Mouse (Mus musculus) cerebellum, adult (tissue): ENCODE data around the gene Cbx6.

ENCODE experiments used
- ATAC-seq: cut with Nextera tagmentation; 2 replicates; pipeline ENCODE4 v1.9.2; 2017; ENCODE audit warnings: mild to moderate bottlenecking, moderate library complexity, mixed read lengths; ENCODE audit not compliant: insufficient number of reproducible peaks, low FRiP score, low TSS enrichment

Cbx6 gene

GRCm38 (mm10) chr15:79834130-79834880 is at the start of gene Cbx6, which contains the start of gene Npcd:
Gene Cbx6, minus strand, starts transcription at chr15:79834688.
Gene Npcd, minus strand, starts transcription at chr15:79834237.
- ATAC-seq, result peak; percentile 70

DNA sequence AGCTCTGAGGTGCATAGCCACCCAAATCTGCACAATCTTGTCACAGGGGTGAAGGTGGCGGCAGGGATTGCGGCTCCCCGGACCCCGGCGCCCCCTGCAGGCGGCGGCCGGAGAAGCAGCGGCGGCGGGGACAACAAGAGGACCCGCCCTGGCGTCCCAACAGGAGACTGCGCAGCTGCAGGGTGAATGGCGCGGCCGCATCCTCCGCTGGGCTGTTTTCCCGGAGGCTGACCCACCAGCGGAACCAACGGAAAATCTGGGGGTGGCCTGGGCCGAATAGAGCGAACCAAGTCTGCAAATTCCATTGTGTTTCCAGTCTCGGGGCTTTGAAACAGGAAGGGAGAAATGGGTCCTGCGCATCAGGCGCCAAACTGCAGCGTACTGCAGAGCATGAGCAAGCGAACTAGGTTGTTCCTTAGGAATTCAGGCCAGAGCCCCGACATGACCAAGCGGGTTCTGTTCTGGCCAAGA is 48.9 kb upstream of the Cbx6 start:
- ATAC-seq, result peak; percentile 95

- ATAC-seq, result peak; percentile 65; the same call in 1 of the 2 replicates
Measured at GRCm38 (mm10) chr15:79882623-79883267, 48.3 kb upstream of the Cbx6 start.

DNA sequence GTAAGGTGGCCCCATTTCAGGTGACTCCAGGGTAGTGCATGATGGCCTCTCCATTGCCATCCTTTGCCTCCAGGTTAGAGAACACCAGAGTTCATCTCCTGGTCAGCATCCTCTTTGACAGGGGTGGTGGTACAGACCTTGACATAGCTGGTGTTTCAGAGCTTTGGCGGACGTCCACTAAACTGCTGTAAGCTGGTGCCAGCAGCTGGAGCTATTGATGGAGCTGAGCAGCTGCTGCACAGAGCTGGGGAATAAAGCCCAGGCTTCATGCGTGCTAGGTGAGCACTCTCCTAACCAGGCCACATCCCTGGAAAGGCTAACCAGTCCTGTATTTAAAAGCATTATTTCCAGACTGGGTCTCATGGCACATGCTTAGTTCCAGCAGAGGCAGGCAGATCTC is 46.0 kb upstream of the Cbx6 start:
- ATAC-seq, result no peak

DNA sequence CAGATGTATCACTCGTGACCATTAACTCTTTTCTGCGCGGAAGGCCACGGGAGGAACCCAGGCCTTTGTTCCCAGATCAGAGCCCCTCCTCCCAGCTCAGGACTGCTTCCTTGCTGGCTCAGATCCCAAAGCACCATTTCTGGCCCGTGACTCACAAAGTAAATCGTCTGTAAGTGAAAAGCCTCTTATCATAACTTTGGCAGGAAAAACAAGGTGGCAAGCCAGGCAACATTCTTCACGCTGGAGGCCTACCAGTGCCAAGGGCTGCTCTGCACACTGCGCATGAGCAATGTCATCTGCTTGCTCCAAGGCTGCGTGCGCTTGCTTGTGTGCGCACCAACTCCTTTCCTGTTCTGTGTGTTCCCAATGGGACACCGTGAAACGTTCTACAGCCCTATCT is 44.8 kb upstream of the Cbx6 start:
- ATAC-seq, result no peak

DNA sequence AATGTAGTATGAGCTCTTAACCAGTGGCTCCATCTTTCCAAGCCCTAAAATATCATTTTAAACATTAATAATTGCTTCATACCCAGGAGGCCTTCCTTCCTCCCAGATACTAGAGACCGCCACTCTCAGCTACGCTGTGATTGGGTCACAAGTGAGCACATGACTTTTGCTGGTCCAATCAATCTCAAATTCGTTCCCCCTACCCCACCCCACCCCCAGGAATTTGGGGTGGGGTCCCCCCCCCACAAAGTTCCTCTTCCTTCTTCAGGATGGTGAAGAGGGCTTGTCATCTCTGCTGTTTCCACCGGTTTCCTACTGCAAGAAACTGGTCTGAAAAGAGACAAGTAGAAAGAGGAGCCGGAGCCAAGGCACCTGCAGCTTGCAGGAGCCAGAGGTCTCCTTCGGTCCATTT is 44.2 kb upstream of the Cbx6 start:
- no peak for ATAC-seq

DNA sequence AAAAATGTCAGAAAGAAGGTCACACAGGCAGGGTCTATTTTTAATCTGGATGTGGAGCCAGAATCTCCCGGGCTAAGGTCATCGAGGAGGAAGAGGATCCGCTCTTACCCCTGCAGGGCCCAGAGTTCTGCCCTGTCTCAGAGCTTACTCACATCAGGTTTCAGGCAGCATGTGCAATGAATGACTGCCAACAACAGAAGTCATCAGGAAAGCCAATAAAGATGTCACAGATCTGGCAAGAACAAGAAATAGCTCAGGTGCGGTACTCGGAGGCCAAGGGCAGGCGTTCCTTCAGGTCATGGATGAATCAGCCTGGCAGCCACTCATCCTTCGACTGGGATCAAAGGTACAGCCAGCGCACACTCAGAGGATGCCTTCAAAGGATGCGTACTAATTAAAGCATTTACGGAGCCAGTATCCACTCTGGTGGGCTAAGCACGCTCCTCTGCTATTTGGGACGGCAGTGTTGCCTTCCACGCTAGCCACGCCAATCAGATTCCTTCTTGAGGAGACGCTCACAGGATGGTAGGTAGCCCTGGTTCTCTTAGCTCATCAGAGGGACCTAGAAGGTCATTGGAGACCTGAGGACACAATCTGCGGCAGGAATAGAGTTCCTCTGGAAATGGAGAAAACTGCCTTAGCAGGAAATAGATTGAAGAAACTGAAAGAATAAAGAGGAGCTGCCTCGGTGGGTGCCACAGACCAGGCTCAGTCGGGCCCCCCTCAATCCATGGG is 40.9 kb upstream of the Cbx6 start:
- no peak for ATAC-seq

DNA sequence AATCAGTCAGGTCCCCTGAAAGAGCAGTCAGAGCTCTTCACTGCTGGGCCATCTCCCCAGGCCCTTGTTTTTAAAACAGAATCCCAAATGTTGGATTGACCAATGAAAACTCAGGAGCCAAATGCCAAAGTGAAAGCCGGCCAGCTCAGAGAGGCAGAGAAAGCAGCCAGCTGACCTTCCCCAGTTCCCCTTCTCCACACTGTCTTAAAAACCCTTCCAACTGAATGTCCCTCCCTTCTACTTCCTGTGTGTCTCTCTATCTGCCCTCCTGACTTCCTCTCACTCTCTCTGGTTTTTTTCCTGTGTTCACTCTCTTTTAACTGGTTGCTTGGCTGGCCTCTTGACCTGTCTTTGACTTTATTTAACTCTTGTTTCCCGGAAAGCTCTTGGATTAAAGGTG is 39.5 kb upstream of the Cbx6 start:
- no peak for ATAC-seq

DNA sequence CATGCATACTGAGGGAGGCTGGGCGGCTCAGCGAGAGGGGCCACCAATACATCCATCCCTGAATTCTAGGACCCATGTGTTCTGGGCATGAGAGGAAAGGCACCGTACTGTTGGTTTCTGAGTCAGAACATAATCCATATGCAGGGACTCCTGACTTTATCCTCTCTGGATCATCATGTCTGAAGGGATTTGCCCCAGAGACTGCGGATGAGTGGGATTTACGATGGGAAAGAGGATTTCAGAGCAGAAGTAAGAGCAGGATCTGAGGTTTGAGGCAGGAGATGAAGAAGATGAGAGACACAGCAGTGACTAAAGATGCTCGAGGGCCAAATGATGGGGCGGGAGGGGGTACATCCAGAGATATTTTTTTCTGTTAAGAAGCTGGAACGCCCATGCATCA is 39.1 kb upstream of the Cbx6 start:
- no peak for ATAC-seq

DNA sequence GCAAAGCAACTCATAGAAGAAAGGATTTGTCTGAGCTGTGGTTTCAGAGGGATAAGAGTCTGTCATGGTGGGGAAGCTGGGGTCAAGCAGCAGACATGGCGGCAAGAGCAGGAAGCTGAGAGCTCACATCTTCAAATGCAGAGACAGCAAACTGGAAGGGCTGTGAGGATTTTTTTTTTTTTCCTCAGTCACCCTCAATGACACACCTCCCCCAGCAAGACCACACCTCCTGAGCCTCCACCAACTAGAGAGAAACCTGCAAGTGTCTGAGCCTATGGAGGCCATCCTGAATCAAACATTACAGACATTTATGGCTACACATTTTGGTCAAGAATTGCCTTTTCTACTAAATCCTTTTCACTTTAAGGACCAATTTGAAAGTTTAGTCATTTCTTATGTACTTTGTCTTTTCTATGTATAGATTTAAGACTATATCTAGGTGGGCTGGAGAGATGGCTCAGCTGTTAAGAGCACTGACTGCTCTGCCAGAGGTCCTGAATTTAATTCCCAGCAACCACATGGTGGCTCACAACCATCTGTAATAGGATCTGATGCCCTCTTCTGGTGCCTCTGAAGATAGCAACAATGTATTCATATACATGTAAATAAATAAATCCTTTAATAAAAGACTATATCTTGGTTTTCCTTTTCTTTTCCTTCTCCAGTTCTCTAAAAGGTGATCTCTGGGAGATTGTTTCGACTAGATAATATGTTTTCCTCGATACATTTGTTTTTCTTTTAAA is 32.9 kb upstream of the Cbx6 start:
- ATAC-seq, result no peak

GRCm38 (mm10) chr15:79859821-79860220 is 25.3 kb upstream of the Cbx6 start:
- ATAC-seq, result no peak

- ATAC-seq, result no peak
Measured at GRCm38 (mm10) chr15:79858979-79859378, 24.5 kb upstream of the Cbx6 start.

GRCm38 (mm10) chr15:79850143-79850542 is 15.7 kb upstream of the Cbx6 start:
- ATAC-seq, result no peak

GRCm38 (mm10) chr15:79847100-79847499 is 12.6 kb upstream of the Cbx6 start:
- ATAC-seq, result no peak

DNA sequence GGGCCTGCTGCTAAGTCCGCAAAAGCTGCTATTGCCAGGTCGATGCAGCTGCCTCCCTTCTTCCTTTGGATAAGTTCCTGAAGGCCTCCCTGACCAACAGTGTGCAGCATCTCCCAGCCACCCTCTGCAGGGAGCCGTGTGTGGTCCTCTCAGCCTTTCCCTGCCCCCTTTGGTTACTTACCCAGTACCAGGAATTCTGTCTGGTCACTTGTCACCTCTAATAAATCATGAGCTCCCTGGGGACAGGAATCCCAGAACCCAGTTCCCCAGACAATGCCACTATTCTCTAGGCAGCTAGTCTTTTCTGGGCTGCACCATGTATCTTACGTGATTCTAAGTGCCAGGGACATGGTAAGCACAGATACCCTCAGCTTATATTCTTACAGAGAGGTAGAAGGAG is 11.5 kb upstream of the Cbx6 start:
- no peak for ATAC-seq

DNA sequence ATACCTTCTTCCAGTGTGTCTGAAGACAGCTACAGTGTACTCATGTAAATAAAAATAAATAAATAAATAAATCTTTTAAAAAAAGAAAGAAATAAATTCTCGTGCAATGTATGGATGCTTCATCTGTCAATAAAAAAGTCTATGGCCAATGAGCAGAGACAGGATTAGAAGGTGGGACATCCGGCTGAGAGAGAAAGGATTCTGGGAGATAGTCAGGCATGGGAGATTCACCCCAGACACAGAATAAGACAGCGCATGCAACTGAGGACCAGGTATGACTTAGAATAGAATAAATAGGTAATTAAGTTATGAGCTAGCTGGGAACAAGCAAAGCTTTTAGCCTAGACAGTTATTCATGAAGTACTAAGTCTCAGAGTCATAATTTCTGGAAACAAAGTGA is 8.5 kb upstream of the Cbx6 start:
- no peak for ATAC-seq

GRCm38 (mm10) chr15:79840281-79840680 is 5.8 kb upstream of the Cbx6 start:
- ATAC-seq, result no peak

GRCm38 (mm10) chr15:79834881-79835260 is 383 bp upstream of the Cbx6 start:
- no peak for ATAC-seq

DNA sequence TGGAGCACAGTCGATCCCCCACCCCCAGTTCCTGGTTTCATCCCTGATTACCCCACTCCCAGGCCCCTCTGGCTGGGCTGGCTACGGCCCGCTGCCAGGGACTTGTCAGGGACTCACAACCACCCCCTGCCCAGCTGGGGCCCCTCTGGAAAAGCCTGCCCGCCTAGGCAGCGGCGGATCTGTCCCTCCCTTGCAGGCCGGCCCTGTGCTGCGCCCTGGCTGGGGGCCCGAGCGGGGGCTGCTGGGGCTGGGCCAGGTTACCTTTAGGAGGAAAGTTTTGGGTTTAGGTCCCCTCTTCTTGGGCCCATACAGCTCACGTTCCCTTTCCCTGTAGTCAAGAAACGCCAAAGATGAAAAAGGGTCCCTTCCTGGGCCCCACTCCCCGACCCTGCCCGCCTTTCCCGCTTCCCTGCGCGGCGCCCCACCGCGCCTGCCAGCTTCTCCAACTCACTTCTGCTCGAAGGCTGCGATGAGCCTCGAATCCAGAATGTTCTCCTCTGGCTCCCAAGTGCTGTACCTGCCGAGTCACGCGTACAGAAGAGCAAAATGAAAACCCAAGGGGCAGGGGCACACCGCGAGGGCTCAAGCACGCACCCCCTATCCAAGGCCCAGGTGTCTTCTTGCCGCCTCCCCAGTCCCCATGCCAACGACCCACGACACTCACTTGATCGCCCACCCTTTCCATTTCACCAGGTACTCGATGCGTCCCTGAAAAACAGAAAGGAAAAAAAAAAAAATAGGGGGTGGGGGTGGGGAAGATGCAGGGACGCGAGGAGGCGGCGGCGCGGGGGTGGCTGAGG is 1.0 kb downstream of the Cbx6 start:
- no peak; the same call in 1 of the 2 replicates for ATAC-seq
